Mouse (Mus musculus) ES-Bruce4 (cell line): ENCODE measurements around the gene Syde1.

Experiments used
- CTCF ChIP-seq: IDR thresholded peaks from one replicate; pipeline ENCODE4 v1.8.1; 2011; ENCODE audit warnings: low read depth, low read length
- POLR2A ChIP-seq: IDR thresholded peaks from one replicate; pipeline ENCODE4 v1.8.1; 2011; ENCODE audit warnings: low read length; ENCODE audit not compliant: insufficient read depth

GRCm38 (mm10) chr10:78584996-78585395 is 6.8 kb downstream of the Syde1 start:
- TF ChIP-seq POLR2A, result no peak
- TF ChIP-seq CTCF, result no peak
